Mouse (Mus musculus): ENCODE measurements around the gene Zfp105.

Gene Zfp105

GRCm38 (mm10) chr9:122922936-122923381 is at the start of gene Zfp105:
Gene Zfp105, plus strand, starts transcription at chr9:122923072.
- DNase-seq, result peak; percentile 53

GRCm38 (mm10) chr9:122874653-122875052 is 48.2 kb upstream of the Zfp105 start:
- DNase-seq, result peak; percentile 52

GRCm38 (mm10) chr9:122875145-122875544 is 47.7 kb upstream of the Zfp105 start:
- DNase-seq, result no peak

- no peak for DNase-seq
Measured at GRCm38 (mm10) chr9:122885385-122885784, 37.5 kb upstream of the Zfp105 start, which contains the start of gene Zkscan7. Gene Zkscan7, plus strand, starts transcription at chr9:122885685.

GRCm38 (mm10) chr9:122886372-122887179 is 36.3 kb upstream of the Zfp105 start:
- peak; percentile 81 for DNase-seq

- no peak for DNase-seq
Measured at GRCm38 (mm10) chr9:122901047-122901446, 21.8 kb upstream of the Zfp105 start.

- DNase-seq, result peak; percentile 45
Measured at GRCm38 (mm10) chr9:122902717-122903535, 19.9 kb upstream of the Zfp105 start.

GRCm38 (mm10) chr9:122922436-122922835 is 436 bp upstream of the Zfp105 start:
- DNase-seq, result no peak

GRCm38 (mm10) chr9:122928915-122929314 is 6.0 kb downstream of the Zfp105 start:
- DNase-seq, result no peak

- peak; percentile 94 for DNase-seq
Measured at GRCm38 (mm10) chr9:122950643-122951475, 28.0 kb downstream of the Zfp105 start, which contains the start of the genes 1110059G10Rik and Kif15. Gene 1110059G10Rik, minus strand, starts transcription at chr9:122951000. Gene Kif15, plus strand, starts transcription at chr9:122951046.
